ENCODE assay signal across 34 mouse cellular contexts in the genomic region with DNA sequence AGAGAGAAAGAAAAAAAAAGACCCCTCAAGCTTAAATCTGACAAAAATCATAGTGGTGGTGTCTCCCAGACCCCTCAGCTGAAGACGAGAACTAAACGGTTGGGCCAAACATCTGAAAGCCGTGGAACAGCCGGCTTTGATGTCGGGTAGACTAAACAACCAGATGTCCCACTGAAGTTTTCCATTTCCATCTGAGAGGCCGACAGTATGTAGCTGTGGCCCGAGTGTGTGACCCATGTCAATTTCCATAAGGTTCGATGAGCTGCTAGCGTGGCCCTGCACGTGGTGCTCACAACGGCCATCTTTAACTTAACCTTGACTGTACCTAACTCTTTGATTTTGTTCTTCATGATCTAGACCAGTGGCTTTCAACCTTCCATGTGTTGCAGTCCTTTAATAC. TPM values are rescaled to one million over a fixed set of nuclear protein-coding genes. Genes with fewer than 3 reads are reported as not detected.
DNase-seq lines count a peak whose midpoint lies in the region; ATAC-seq and TF ChIP-seq lines count a peak whose summit lies in the region.
"Had no signal": no experiment of that assay in that cellular context is flagged by ENCODE, and none has a peak within 500 bp of the region (broad histone marks: within the 10 kb centered on the region; RNA-seq: fewer than 3 reads in every experiment).

No protein-coding gene starts in this region.

- H3K27me3 ChIP-seq in hindbrain, embryonic 10.5 days (ENCODE audit: insufficient read depth, poor library complexity, severe bottlenecking), result no peaks in the 10 kb centered on the region
- H3K27me3 ChIP-seq in hindbrain, embryonic 13.5 days, result no peaks in the 10 kb centered on the region
- no peaks in the 10 kb centered on the region for H3K27me3 ChIP-seq in lung, embryonic 14.5 days (ENCODE audit: insufficient read depth, low read length)
- no peaks in the 10 kb centered on the region for H3K27me3 ChIP-seq in embryonic facial prominence, embryonic 10.5 days (replicated peaks; ENCODE audit: low read depth, poor library complexity, severe bottlenecking)
- H3K27me3 ChIP-seq: embryonic facial prominence, embryonic 13.5 days; forebrain, embryonic 13.5 days; heart, embryonic 15.5 days; hindbrain, embryonic 15.5 days; intestine, embryonic 15.5 days had no signal

- intact Hi-C loops in left cerebral cortex, postnatal 25 days (cut with DNase I), result no loop called here

- no peak for ATAC-seq in hindbrain, embryonic 13.5 days (ENCODE audit: low FRiP score)
- peak; percentile 73; the same call in 1 of the 2 replicates for ATAC-seq in lung, embryonic 14.5 days (ENCODE audit: insufficient read depth)
- ATAC-seq: activated CD4-positive, CD25-positive, alpha-beta regulatory T cell, adult 4 months; forebrain, embryonic 13.5 days; forebrain, embryonic 16.5 days; intestine, embryonic 15.5 days had no signal

- TF ChIP-seq CTCF in lung, embryonic 14.5 days (IDR thresholded peaks at IDR 0.05; ENCODE audit: low read depth), result no peak

- no peaks in the 10 kb centered on the region for H3K4me1 ChIP-seq in hindbrain, embryonic 10.5 days (replicated peaks)
- no peaks in the 10 kb centered on the region for H3K4me1 ChIP-seq in hindbrain, embryonic 13.5 days (replicated peaks)
- no peaks in the 10 kb centered on the region for H3K4me1 ChIP-seq in lung, embryonic 14.5 days (ENCODE audit: insufficient read depth)
- H3K4me1 ChIP-seq in embryonic facial prominence, embryonic 10.5 days, result no peaks in the 10 kb centered on the region
- H3K4me1 ChIP-seq: embryonic facial prominence, embryonic 13.5 days; forebrain, embryonic 10.5 days; forebrain, embryonic 13.5 days; heart, embryonic 15.5 days; hindbrain, embryonic 15.5 days; intestine, embryonic 15.5 days had no signal

- DNase-seq in embryo, embryonic 10.5 days (ENCODE audit: low spot score), result peak; percentile 18
- no peak for DNase-seq in embryo, embryonic 10 days (ENCODE audit: low spot score)
- peak; percentile 5 for DNase-seq in hindbrain, embryonic 10.5 days (ENCODE audit: low spot score)
- peak; percentile 66 for DNase-seq in lung, embryonic 14.5 days
- DNase-seq in lung, postnatal 36 days, result no peak
- DNase-seq in embryonic facial prominence, embryonic 10.5 days (ENCODE audit: low spot score), result peak; percentile 34
- no peak for DNase-seq in left cerebral cortex, postnatal 25 days (ENCODE audit: low spot score in 2 of 2)
- DNase-seq: adrenal gland, adult 8-10 months; adrenal gland, postnatal 25 days; cerebellum, adult 11-12 months; cerebellum, adult 8-10 months; cerebellum, postnatal 10 days; cerebellum, postnatal 36 days; gastrocnemius, postnatal 10 days; gastrocnemius, postnatal 36 days; heart, postnatal 10 days; heart, postnatal 36 days had no signal

- no peak overlapping the region for H3K4me2 ChIP-seq in hindbrain, embryonic 13.5 days
- no peak overlapping the region for H3K4me2 ChIP-seq in lung, embryonic 14.5 days
- H3K4me2 ChIP-seq: embryonic facial prominence, embryonic 13.5 days; forebrain, embryonic 13.5 days; heart, embryonic 11.5 days; heart, embryonic 15.5 days; hindbrain, embryonic 15.5 days; intestine, embryonic 15.5 days had no signal

- no peak overlapping the region for H3K27ac ChIP-seq in hindbrain, embryonic 10.5 days
- no peak overlapping the region for H3K27ac ChIP-seq in hindbrain, embryonic 13.5 days
- H3K27ac ChIP-seq in lung, embryonic 14.5 days (ENCODE audit: low read depth), result no peak overlapping the region
- H3K27ac ChIP-seq in embryonic facial prominence, embryonic 10.5 days (replicated peaks), result no peak overlapping the region
- H3K27ac ChIP-seq: embryonic facial prominence, embryonic 13.5 days; forebrain, embryonic 10.5 days; forebrain, embryonic 13.5 days; heart, embryonic 15.5 days; hindbrain, embryonic 15.5 days; intestine, embryonic 15.5 days had no signal

- WGBS in hindbrain, embryonic 10.5 days, result 78% methylated on average over 11 of the region's 11 CpGs
- WGBS in hindbrain, embryonic 13.5 days, result 88% methylated on average over 11 of the region's 11 CpGs
- 37% methylated on average over 11 of the region's 11 CpGs for WGBS in lung, embryonic 14.5 days
- WGBS in embryonic facial prominence, embryonic 10.5 days, result 64% methylated on average over 11 of the region's 11 CpGs

- no peak overlapping the region for H3K4me3 ChIP-seq in hindbrain, embryonic 10.5 days
- H3K4me3 ChIP-seq in hindbrain, embryonic 13.5 days, result no peak overlapping the region
- H3K4me3 ChIP-seq in lung, embryonic 14.5 days (ENCODE audit: low read depth, low read length), result no peak overlapping the region
- H3K4me3 ChIP-seq in embryonic facial prominence, embryonic 10.5 days, result no peak overlapping the region
- H3K4me3 ChIP-seq: embryonic facial prominence, embryonic 13.5 days; forebrain, embryonic 10.5 days; forebrain, embryonic 13.5 days; heart, embryonic 15.5 days; hindbrain, embryonic 15.5 days; intestine, embryonic 15.5 days had no signal

- H3K9ac ChIP-seq in hindbrain, embryonic 13.5 days, result no peak overlapping the region
- H3K9ac ChIP-seq in lung, embryonic 14.5 days, result no peak overlapping the region
- H3K9ac ChIP-seq: embryonic facial prominence, embryonic 13.5 days; forebrain, embryonic 13.5 days; heart, embryonic 15.5 days; hindbrain, embryonic 15.5 days; intestine, embryonic 15.5 days had no signal

- no peaks in the 10 kb centered on the region for H3K36me3 ChIP-seq in hindbrain, embryonic 10.5 days
- H3K36me3 ChIP-seq in hindbrain, embryonic 13.5 days, result no peaks in the 10 kb centered on the region
- H3K36me3 ChIP-seq in lung, embryonic 14.5 days (ENCODE audit: insufficient read depth), result no peaks in the 10 kb centered on the region
- H3K36me3 ChIP-seq in embryonic facial prominence, embryonic 10.5 days (replicated peaks), result no peaks in the 10 kb centered on the region
- H3K36me3 ChIP-seq: embryonic facial prominence, embryonic 13.5 days; forebrain, embryonic 10.5 days; heart, embryonic 15.5 days; hindbrain, embryonic 15.5 days; intestine, embryonic 15.5 days had no signal

- no peaks in the 10 kb centered on the region for H3K9me3 ChIP-seq in hindbrain, embryonic 10.5 days
- no peaks in the 10 kb centered on the region for H3K9me3 ChIP-seq in hindbrain, embryonic 13.5 days
- H3K9me3 ChIP-seq in lung, embryonic 14.5 days (ENCODE audit: low read depth, low read length), result no peaks in the 10 kb centered on the region
- no peaks in the 10 kb centered on the region for H3K9me3 ChIP-seq in embryonic facial prominence, embryonic 10.5 days
- H3K9me3 ChIP-seq: embryonic facial prominence, embryonic 13.5 days; forebrain, embryonic 10.5 days; forebrain, embryonic 13.5 days; heart, embryonic 15.5 days; hindbrain, embryonic 15.5 days; intestine, embryonic 15.5 days had no signal

RNA-seq across cellular contexts. Expression of a gene that starts 13.9 kb away (rescaled TPM):
- 23.4 and 30.3 TPM in 2 replicates for polyA plus RNA-seq in hindbrain, embryonic 10.5 days (2016; fragmentation: Nextera tagmentation; extraction: Ambion mirVana)
- 58.8 and 61.0 TPM in 2 replicates for polyA plus RNA-seq in hindbrain, embryonic 13.5 days (2015; fragmentation: Nextera tagmentation; extraction: Ambion mirVana)
- 54.6 and 54.7 TPM in 2 replicates for polyA plus RNA-seq in lung, embryonic 14.5 days (2014; fragmentation: Nextera tagmentation; extraction: Ambion mirVana)
- 22.0 and 22.2 TPM in 2 replicates for polyA plus RNA-seq in embryonic facial prominence, embryonic 10.5 days (2016; fragmentation: Nextera tagmentation; extraction: Ambion mirVana)
- total RNA-seq in left cerebral cortex, postnatal 25 days (2021), result 100 to 1,000 TPM; 206 to 219 TPM

RNA-seq across cellular contexts. Expression of a gene that starts 32.6 kb away (rescaled TPM):
- polyA plus RNA-seq in hindbrain, embryonic 10.5 days (2016; fragmentation: Nextera tagmentation; extraction: Ambion mirVana), result not detected in 2 replicates
- not detected in 2 replicates for polyA plus RNA-seq in hindbrain, embryonic 13.5 days (2015; fragmentation: Nextera tagmentation; extraction: Ambion mirVana)
- polyA plus RNA-seq in lung, embryonic 14.5 days (2014; fragmentation: Nextera tagmentation; extraction: Ambion mirVana), result not detected in 2 replicates
- polyA plus RNA-seq in embryonic facial prominence, embryonic 10.5 days (2016; fragmentation: Nextera tagmentation; extraction: Ambion mirVana), result not detected in 2 replicates
- total RNA-seq in left cerebral cortex, postnatal 25 days (2021), result not detected
- total RNA-seq: adrenal gland, adult 8-10 months; adrenal gland, postnatal 25 days; ES-E14; gastrocnemius, adult 18-20 months; gastrocnemius, postnatal 10 days; gastrocnemius, postnatal 36 days; granulocyte monocyte progenitor cell, adult 5-6 weeks; heart, adult 8-10 months; heart, postnatal 10 days; heart, postnatal 36 days had no signal
- polyA plus RNA-seq: activated CD4-positive, CD25-positive, alpha-beta regulatory T cell, adult 4 months; brain, embryonic 14.5 days; cortical plate, adult 2 months; embryonic facial prominence, embryonic 13.5 days; forebrain, embryonic 10.5 days; forebrain, embryonic 13.5 days; forebrain, embryonic 16.5 days; heart, embryonic 11.5 days; heart, embryonic 15.5 days; hindbrain, embryonic 11.5 days; hindbrain, embryonic 15.5 days; intestine, embryonic 15.5 days had no signal

Comparison
In these comparisons a context has a peak if more than half of its experiments do, and no peak if none do; other contexts are left out.
1. DNase-seq: peak in embryo, embryonic 10.5 days (single experiment), hindbrain, embryonic 10.5 days (single experiment), lung, embryonic 14.5 days (single experiment) and embryonic facial prominence, embryonic 10.5 days (single experiment); none in embryo, embryonic 10 days (single experiment), lung, postnatal 36 days (single experiment) and left cerebral cortex, postnatal 25 days (0 of 2).